Mouse (Mus musculus) stomach, embryonic 15.5 days (tissue): ENCODE measurements around the gene Sptbn1. TPM values are rescaled to one million over a fixed set of nuclear protein-coding genes. Genes with fewer than 3 reads are reported as not detected.
A peak's percentile ranks its signal among the peaks of the same experiment; 100 is the strongest.
"Not testable (repeated sequence)": the region's sequence is repeated elsewhere in the genome, so short reads cannot be mapped to it uniquely, and the experiment has no call there.

Source experiments
- ATAC-seq: fragments of 200-750 bp; cut with Nextera tagmentation; 2 replicates; pipeline ENCODE4 v1.8.0; 2017; ENCODE audit warnings: low read depth, moderate number of reproducible peaks, moderate TSS enrichment; ENCODE audit not compliant: insufficient read depth, low FRiP score
- H3K27ac ChIP-seq: fragments of 300-500 bp; sonication (generic); 2 replicates; pipeline ENCODE4 v1.5.1; 2015; ENCODE audit warnings: mild to moderate bottlenecking, inconsistent platforms
- H3K27me3 ChIP-seq: fragments of 300-500 bp; sonication (generic); replicated peaks from 2 replicates; pipeline ENCODE4 v1.6.1; 2015; ENCODE audit warnings: inconsistent platforms
- H3K36me3 ChIP-seq: fragments of 300-500 bp; sonication (generic); 2 replicates; pipeline ENCODE4 v1.6.1; 2015; ENCODE audit warnings: inconsistent platforms
- H3K4me1 ChIP-seq: fragments of 300-500 bp; sonication (generic); 2 replicates; pipeline ENCODE4 v1.6.1; 2015; ENCODE audit warnings: inconsistent platforms
- H3K4me2 ChIP-seq: fragments of 300-500 bp; sonication (generic); 2 replicates; pipeline ENCODE4 v1.6.1; 2015; ENCODE audit warnings: mild to moderate bottlenecking, inconsistent platforms
- H3K4me3 ChIP-seq: fragments of 300-500 bp; sonication (generic); replicated peaks from 2 replicates; pipeline ENCODE4 v1.5.1; 2015; ENCODE audit warnings: inconsistent platforms
- H3K9ac ChIP-seq: fragments of 300-500 bp; sonication (generic); 2 replicates; pipeline ENCODE4 v1.6.1; 2015; ENCODE audit warnings: inconsistent platforms
- H3K9me3 ChIP-seq: fragments of 300-500 bp; sonication (generic); 2 replicates; pipeline ENCODE4 v1.6.1; 2016; ENCODE audit warnings: inconsistent platforms
- WGBS: fragments of 180-500 bp; shearing (Covaris S2); methylation state at CpG from one replicate; pipeline ENCODE4 v1.1.7; 2015; 5-methylcytosine and 5-hydroxymethylcytosine counted together
- polyA plus RNA-seq: library from polyadenylated mRNA; unstranded; fragments of >200 nt; fragmentation: Nextera tagmentation; extraction: Ambion mirVana; gene quantifications from 2 replicates; pipeline ENCODE4 v1.2.1, GENCODE M21; 2015

The Sptbn1 gene
- polyA plus RNA-seq, 1 experiment from 2014 or later: 119 TPM

- Histone ChIP-seq H3K27me3 (no peaks in the 10 kb centered on the region), H3K4me2 (peak overlapping the region; percentile 74), H3K9ac (peak overlapping the region; percentile 48; the same call in 1 of the 2 replicates), H3K36me3 (no peaks in the 10 kb centered on the region), H3K9me3 (no peaks in the 10 kb centered on the region), H3K27ac (peak overlapping the region; percentile 80), H3K4me3 (peak overlapping the region; percentile 87), H3K4me1 (peaks cover 9% of the 10 kb centered on the region)
- 5% methylated on average over 15 of the region's 15 CpGs for WGBS
- ATAC-seq: peak; percentile 8; the same call in 1 of the 2 replicates
Measured at GRCm38 (mm10) chr11:30268648-30269375, 837 bp upstream of the Sptbn1 start.

- H3K4me3 ChIP-seq: peak overlapping the region; percentile 87
- H3K36me3 ChIP-seq: no peaks in the 10 kb centered on the region
- ATAC-seq: peak; percentile 73
- under 1% methylated on average over 55 of the region's 69 CpGs for WGBS
- H3K4me2 ChIP-seq: peak overlapping the region; percentile 74
- H3K4me1 ChIP-seq: peaks cover 14% of the 10 kb centered on the region
- H3K27me3 ChIP-seq: no peaks in the 10 kb centered on the region
- H3K27ac ChIP-seq: peak overlapping the region; percentile 91
- peak overlapping the region; percentile 75 for H3K9ac ChIP-seq
- H3K9me3 ChIP-seq: no peaks in the 10 kb centered on the region
Measured at GRCm38 (mm10) chr11:30267036-30267891, 711 bp downstream of the Sptbn1 start.

- no peak for ATAC-seq
- Histone ChIP-seq H3K36me3 (no peaks in the 10 kb centered on the region), H3K4me1 (peaks cover 14% of the 10 kb centered on the region), H3K27ac (peak overlapping the region; percentile 91; the same call in 1 of the 2 replicates), H3K4me3 (peak overlapping the region; percentile 87), H3K9me3 (no peaks in the 10 kb centered on the region), H3K4me2 (peak overlapping the region; percentile 74), H3K9ac (peak overlapping the region; percentile 75), H3K27me3 (no peaks in the 10 kb centered on the region)
- 9% methylated on average over 7 of the region's 7 CpGs for WGBS
Measured at GRCm38 (mm10) chr11:30266691-30267035, 1.3 kb downstream of the Sptbn1 start.

- Histone ChIP-seq H3K27ac (no peak overlapping the region), H3K9ac (no peak overlapping the region), H3K9me3 (no peaks in the 10 kb centered on the region), H3K4me2 (peak overlapping the region; percentile 35), H3K4me1 (peaks cover 14% of the 10 kb centered on the region), H3K36me3 (no peaks in the 10 kb centered on the region), H3K4me3 (peak overlapping the region; percentile 25), H3K27me3 (no peaks in the 10 kb centered on the region)
- no peak for ATAC-seq
- WGBS: 73% methylated on average over 2 of the region's 2 CpGs
Measured at GRCm38 (mm10) chr11:30265666-30266065, 2.3 kb downstream of the Sptbn1 start.

GRCm38 (mm10) chr11:30263627-30264026 lies 4.3 kb downstream of the Sptbn1 start:
- no peaks in the 10 kb centered on the region for H3K36me3 ChIP-seq
- peaks cover 11% of the 10 kb centered on the region; the same call in 1 of the 2 replicates for H3K4me1 ChIP-seq
- no peaks in the 10 kb centered on the region for H3K27me3 ChIP-seq
- H3K4me2 ChIP-seq: no peak overlapping the region
- no peak overlapping the region for H3K4me3 ChIP-seq
- 60% methylated on average over 2 of the region's 2 CpGs for WGBS
- ATAC-seq: no peak
- no peak overlapping the region for H3K27ac ChIP-seq
- H3K9ac ChIP-seq: no peak overlapping the region
- H3K9me3 ChIP-seq: no peaks in the 10 kb centered on the region

- 85% methylated on average over 6 of the region's 6 CpGs for WGBS
- no peak overlapping the region for H3K4me3 ChIP-seq
- no peak for ATAC-seq
- no peaks in the 10 kb centered on the region for H3K9me3 ChIP-seq
- H3K4me2 ChIP-seq: no peak overlapping the region
- H3K27ac ChIP-seq: no peak overlapping the region
- 0 out of 2 replicates have a peak, but pooled peaks cover 7% of the 10 kb centered on the region for H3K4me1 ChIP-seq
- H3K27me3 ChIP-seq: no peaks in the 10 kb centered on the region
- no peaks in the 10 kb centered on the region for H3K36me3 ChIP-seq
- H3K9ac ChIP-seq: no peak overlapping the region
Measured at GRCm38 (mm10) chr11:30258739-30259350, 9.1 kb downstream of the Sptbn1 start.

GRCm38 (mm10) chr11:30257812-30258211 lies 10.2 kb downstream of the Sptbn1 start:
- Histone ChIP-seq H3K4me1 (0 out of 2 replicates have a peak, but pooled peaks cover 2% of the 10 kb centered on the region), H3K27ac (no peak overlapping the region), H3K4me2 (no peak overlapping the region), H3K36me3 (no peaks in the 10 kb centered on the region), H3K9me3 (no peaks in the 10 kb centered on the region), H3K27me3 (no peaks in the 10 kb centered on the region), H3K4me3 (no peak overlapping the region), H3K9ac (no peak overlapping the region)
- WGBS: 36% methylated on average over 1 of the region's 1 CpGs
- ATAC-seq: no peak

- H3K27ac ChIP-seq: no peak overlapping the region
- H3K4me3 ChIP-seq: no peak overlapping the region
- no peaks in the 10 kb centered on the region for H3K27me3 ChIP-seq
- no peaks in the 10 kb centered on the region for H3K36me3 ChIP-seq
- no peak overlapping the region for H3K4me2 ChIP-seq
- 0 out of 2 replicates have a peak, but pooled peaks cover 2% of the 10 kb centered on the region for H3K4me1 ChIP-seq
- H3K9me3 ChIP-seq: no peaks in the 10 kb centered on the region
- no peak overlapping the region for H3K9ac ChIP-seq
- ATAC-seq: no peak
Measured at GRCm38 (mm10) chr11:30257085-30257484, 10.9 kb downstream of the Sptbn1 start.

GRCm38 (mm10) chr11:30256491-30256890 lies 11.5 kb downstream of the Sptbn1 start:
- H3K4me1 ChIP-seq: 0 out of 2 replicates have a peak, but pooled peaks cover 2% of the 10 kb centered on the region
- no peak for ATAC-seq
- no peak overlapping the region for H3K4me3 ChIP-seq
- no peak overlapping the region for H3K27ac ChIP-seq
- H3K27me3 ChIP-seq: no peaks in the 10 kb centered on the region
- no peak overlapping the region for H3K4me2 ChIP-seq
- H3K36me3 ChIP-seq: no peaks in the 10 kb centered on the region
- H3K9me3 ChIP-seq: no peaks in the 10 kb centered on the region
- no peak overlapping the region for H3K9ac ChIP-seq
- 76% methylated on average over 5 of the region's 5 CpGs for WGBS

- not testable (repeated sequence) for ATAC-seq, H3K4me3 ChIP-seq
- WGBS: 95% methylated on average over 3 of the region's 3 CpGs
Measured at GRCm38 (mm10) chr11:30255211-30255610, 12.8 kb downstream of the Sptbn1 start.

GRCm38 (mm10) chr11:30251294-30251904 lies 16.6 kb downstream of the Sptbn1 start:
- no peak overlapping the region for H3K4me2 ChIP-seq
- no peak overlapping the region for H3K9ac ChIP-seq
- H3K27ac ChIP-seq: no peak overlapping the region
- no peak overlapping the region for H3K4me3 ChIP-seq
- no peaks in the 10 kb centered on the region for H3K9me3 ChIP-seq
- 0 out of 2 replicates have a peak, but pooled peaks cover under 1% of the 10 kb centered on the region for H3K4me1 ChIP-seq
- 79% methylated on average over 11 of the region's 11 CpGs for WGBS
- ATAC-seq: no peak
- H3K36me3 ChIP-seq: no peaks in the 10 kb centered on the region
- H3K27me3 ChIP-seq: no peaks in the 10 kb centered on the region

More at GRCm38 (mm10) chr11:30255211-30255610, 12.8 kb downstream of the Sptbn1 start:
- H3K4me2 ChIP-seq, H3K27ac ChIP-seq, H3K4me1 ChIP-seq, H3K27me3 ChIP-seq, H3K9ac ChIP-seq, H3K36me3 ChIP-seq, H3K9me3 ChIP-seq: not testable (repeated sequence)
